Mouse (Mus musculus) MN1 (cell line): ENCODE results near the gene Wdfy1.

Source experiments
- DNase-seq: peaks from one replicate; pipeline ENCODE4 v3.0.0-alpha.2; 2016; ENCODE audit warnings: low spot score

The Wdfy1 gene

DNA sequence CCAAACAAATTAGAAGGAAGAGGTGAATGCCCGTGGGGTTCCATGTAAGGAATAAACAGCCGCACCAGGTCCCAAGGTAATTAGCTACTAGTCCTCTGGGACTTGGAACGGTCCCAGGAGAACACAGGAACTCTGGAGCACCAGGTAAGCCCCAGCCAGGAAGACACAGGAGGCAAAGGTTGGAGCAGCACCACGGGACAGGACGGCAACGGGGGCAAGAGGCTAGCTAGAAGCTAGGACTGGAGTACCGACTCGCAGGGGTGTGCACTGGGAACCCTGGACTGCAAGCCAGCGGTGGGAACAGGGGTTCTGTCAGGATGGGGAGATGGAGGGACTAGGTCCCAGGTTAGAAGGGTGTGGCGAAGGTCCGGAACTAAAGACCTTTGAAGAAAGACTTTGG, 15.3 kb downstream of the Wdfy1 start:
- DNase-seq = peak; percentile 30

GRCm38 (mm10) chr1:79759436-79759972, 16.4 kb downstream of the Wdfy1 start:
- no peak for DNase-seq

DNA sequence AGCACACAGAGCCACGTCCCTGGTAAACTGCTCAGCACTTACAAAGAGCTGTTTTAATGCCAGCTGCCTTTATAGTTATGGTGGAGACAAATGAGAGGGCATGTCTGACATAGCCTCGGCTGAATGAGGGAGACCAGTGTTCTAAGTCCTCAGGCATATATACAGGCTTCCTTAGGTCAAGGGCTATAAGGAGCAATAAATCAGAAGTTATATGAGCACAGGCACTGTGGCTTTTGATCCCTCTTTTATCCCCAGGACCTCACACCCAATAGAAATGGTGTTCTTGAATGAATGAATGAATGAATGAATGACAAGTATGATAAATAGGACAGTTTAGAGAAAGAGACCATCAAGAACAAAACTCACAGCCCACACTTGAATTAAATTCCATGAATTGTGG, 16.9 kb downstream of the Wdfy1 start:
- DNase-seq = no peak

DNA sequence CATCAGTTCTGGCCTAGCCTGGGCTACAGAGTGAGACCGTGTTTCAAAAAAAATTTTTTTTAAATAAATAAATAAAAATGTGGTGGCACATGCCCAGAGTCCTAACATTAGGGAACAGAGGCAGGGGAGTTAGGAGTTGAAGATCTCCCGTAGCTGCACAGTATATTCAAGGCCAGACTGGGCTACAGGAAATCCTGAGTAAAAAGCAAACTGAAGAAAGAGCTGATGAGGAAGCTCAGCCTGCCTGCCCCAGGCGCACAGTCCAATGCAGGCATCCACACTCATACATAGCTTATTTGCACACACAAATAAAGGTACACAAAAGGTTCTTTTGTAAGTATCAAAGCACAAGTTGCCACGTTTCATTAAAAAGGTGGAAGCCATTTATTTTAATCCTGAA, 18.3 kb downstream of the Wdfy1 start:
- no peak for DNase-seq

- DNase-seq = peak; percentile 16
Observed at GRCm38 (mm10) chr1:79757161-79757560, 18.8 kb downstream of the Wdfy1 start.

- DNase-seq = no peak
Observed at GRCm38 (mm10) chr1:79756417-79756816, 19.5 kb downstream of the Wdfy1 start.

GRCm38 (mm10) chr1:79755376-79755775, 20.6 kb downstream of the Wdfy1 start:
- peak; percentile 21 for DNase-seq

- DNase-seq = no peak
Observed at GRCm38 (mm10) chr1:79754936-79755335, 21.0 kb downstream of the Wdfy1 start.

DNA sequence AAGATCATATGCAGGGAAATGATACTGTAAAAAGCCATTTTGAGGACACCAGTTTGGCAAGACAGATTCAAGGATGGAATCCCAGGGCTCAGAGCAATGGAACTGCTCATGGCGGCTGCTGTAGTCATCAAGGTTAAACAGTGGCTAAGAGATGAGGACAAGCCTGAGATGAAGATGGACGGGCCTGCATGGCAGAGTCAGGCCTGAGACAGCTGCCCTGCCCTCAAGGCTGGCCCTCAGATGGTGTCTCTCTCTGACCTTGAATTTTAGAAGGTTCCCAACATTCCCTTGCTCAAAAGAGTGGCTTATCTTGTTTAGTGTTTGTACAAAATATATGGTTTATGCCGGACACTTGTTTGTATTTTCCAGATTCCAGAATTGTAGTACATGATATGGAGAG, 22.5 kb downstream of the Wdfy1 start:
- no peak for DNase-seq

DNA sequence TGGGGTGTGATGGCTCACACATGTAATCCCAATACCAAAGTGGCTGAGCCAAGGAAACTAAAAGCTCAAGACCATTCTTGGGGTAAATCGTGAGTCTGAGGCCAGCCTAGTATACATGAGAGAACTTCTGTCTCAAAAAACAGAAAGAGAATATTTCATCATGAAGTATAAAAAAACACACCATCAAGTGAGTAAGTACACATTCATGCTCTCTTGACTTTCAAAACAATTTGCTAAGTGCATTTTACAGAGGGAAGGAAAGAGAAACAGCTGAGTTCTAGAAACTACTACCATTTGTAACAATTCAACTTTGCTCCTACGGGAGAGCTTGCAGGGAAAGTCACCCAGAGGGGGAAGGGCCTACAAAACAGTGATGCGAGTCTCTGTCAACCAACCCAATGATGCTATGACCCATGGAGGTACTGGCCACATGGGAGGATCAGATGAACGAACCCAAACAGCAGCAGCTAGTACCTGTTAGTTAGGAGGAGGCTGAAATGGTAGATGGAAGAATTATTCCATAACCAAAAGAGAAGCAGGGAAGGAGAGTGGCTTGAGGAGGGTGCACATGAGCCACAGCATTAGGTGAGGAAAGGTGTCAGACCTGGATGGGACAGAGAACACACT, 23.1 kb downstream of the Wdfy1 start:
- no peak for DNase-seq

- no peak for DNase-seq
Observed at GRCm38 (mm10) chr1:79752015-79752695, 23.8 kb downstream of the Wdfy1 start.

DNA sequence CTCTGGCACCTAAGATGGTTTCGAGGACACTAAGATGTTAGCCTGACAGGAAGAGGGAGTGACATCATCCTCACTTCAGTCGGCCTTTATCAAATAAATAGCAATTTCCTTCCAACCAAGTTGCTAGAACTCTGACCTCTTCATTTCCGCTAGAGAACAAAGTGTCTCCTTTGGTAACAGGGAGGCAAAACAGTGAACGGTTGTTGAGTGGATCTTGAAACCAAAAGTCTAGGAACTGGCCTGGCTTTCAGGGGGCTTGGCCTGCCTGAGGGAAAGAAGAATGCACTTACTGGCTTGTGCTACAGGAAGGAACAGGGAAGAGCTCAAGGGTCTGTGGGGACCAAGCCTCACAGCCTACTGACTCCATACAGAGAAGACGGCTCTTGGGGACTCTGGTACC, 24.8 kb downstream of the Wdfy1 start:
- DNase-seq = no peak

GRCm38 (mm10) chr1:79746056-79746455, 29.9 kb downstream of the Wdfy1 start:
- DNase-seq = no peak

- no peak for DNase-seq
Observed at GRCm38 (mm10) chr1:79743385-79743784, 32.6 kb downstream of the Wdfy1 start.

DNA sequence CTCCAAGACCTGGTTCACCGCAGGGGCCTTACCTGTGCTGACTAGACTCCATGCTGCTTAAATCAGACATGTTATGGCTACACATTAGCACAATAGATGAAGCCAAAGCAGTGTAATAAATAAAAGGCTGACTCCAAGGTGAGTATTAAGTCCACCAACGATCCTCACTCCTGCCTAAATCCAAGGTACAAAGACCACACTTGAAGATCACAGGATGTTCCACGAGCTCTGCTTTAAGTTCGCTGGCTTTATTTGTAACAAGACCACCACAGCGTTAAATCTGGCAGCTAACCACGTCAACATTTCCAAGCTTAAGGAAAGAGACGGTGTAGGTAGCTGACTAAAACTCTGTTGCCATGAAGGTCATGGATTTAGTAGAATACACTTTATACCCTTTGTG, 33.0 kb downstream of the Wdfy1 start:
- DNase-seq = no peak

GRCm38 (mm10) chr1:79741002-79741401, 34.9 kb downstream of the Wdfy1 start:
- no peak for DNase-seq

DNA sequence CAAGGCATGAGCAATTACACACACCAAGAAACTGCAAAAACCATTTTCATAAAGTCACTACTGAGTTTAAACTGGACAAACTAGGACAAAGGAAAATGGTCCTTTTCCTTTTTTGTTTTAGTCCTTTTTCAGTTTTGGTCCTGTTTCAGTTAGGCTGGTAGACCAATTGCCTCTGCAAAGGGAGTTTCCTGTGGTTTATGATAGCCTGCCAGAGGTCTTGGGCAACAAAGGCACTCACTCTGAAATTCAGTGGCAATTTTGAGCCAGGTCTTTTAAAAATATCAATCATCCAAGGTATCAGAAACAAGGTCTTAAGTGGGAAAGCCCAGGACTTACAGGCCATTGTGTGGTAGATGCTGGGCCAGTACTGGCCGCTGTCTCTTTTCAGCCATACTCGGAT, 36.2 kb downstream of the Wdfy1 start:
- no peak for DNase-seq

DNA sequence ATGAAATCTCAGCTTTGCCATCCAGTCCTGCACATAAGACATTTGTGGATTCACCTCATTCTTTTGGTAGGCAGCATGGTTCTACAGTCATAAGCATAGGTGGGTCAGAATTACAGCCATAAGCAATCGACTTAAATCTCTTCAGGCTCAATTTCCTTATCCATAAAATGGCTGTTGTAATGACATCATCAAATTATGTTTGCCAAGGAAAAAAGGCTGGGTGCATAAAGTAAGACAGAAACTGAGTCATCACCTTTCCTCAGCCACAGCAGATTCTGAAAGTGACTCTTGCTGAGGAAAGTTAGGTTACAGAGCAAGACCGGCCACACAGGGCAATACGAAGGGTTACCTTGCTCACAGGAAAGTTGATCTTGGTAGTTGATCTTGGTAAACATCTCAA, 39.5 kb downstream of the Wdfy1 start:
- no peak for DNase-seq

DNA sequence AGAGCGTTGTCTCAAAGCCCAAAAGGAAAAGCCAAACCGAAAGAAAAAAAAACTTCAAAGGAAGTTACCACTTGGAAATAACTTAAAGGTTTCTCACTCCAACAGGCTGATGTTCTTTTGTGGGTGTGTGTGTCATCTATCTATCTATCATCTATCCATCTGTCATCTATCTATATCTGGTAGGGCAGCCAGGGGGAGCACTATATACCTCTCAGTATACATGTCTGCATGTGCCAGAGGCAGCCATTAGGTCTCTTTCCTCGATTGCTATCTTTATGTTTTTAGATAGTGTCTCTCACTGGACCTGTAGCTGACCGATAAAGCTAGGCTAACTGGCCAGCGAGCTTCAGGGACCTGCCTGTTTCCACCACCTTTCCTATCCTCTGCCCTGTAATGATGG, 41.1 kb downstream of the Wdfy1 start:
- DNase-seq = no peak

- DNase-seq = no peak
Observed at GRCm38 (mm10) chr1:79714152-79714923, 61.6 kb downstream of the Wdfy1 start.

GRCm38 (mm10) chr1:79713081-79713480, 62.9 kb downstream of the Wdfy1 start:
- DNase-seq = no peak

- DNase-seq = no peak
Observed at GRCm38 (mm10) chr1:79711147-79712126, 64.5 kb downstream of the Wdfy1 start.
